Mouse (Mus musculus): ENCODE measurements at regions not wholly inside any gene's neighbourhood (a gene's known extent, or its start where the extent isn't known, plus 50 kb on each side); places are given as distances from the start of the nearest gene placed in this dataset.

GRCm38 (mm10) chr3:147930811-147931251, 1059.5 kb downstream of the Adgrl2 start:
- no peak overlapping the region for H3K9ac ChIP-seq (ENCODE audit: low read length)
- no peaks in the 10 kb centered on the region for H3K27me3 ChIP-seq (ENCODE audit: control insufficient read depth, insufficient read depth, low read length)
- no peak for ATAC-seq (ENCODE audit: insufficient number of reproducible peaks, low FRiP score, low TSS enrichment, low read depth)
- H3K27ac ChIP-seq (replicated peaks; ENCODE audit: low read depth, low read length): no peak overlapping the region
- no peaks in the 10 kb centered on the region for H3K9me3 ChIP-seq (ENCODE audit: control insufficient read depth, low read length)
- no peak overlapping the region for H3K4me3 ChIP-seq (ENCODE audit: low read depth, low read length)
- H3K4me2 ChIP-seq (ENCODE audit: low read depth, severe bottlenecking): no peak overlapping the region
- DNase-seq (ENCODE audit: low spot score): peak; percentile 30
- 41% methylated on average over 6 of the region's 6 CpGs for WGBS
- 0 out of 2 replicates have a peak, but pooled peaks cover 8% of the 10 kb centered on the region for H3K4me1 ChIP-seq (ENCODE audit: control insufficient read depth, insufficient read depth, low read length)
- no peaks in the 10 kb centered on the region for H3K36me3 ChIP-seq (ENCODE audit: control insufficient read depth, insufficient read depth, low read length)

GRCm38 (mm10) chr3:147920181-147920580, 1068.0 kb downstream of the Ttll7 start:
- WGBS: 54% methylated on average over 2 of the region's 2 CpGs

GRCm38 (mm10) chr3:147919701-147920100, 1067.5 kb downstream of the Ttll7 start:
- Histone ChIP-seq H3K27me3 (ENCODE audit: control insufficient read depth, insufficient read depth, low read length) (no peaks in the 10 kb centered on the region), H3K9me3 (ENCODE audit: control insufficient read depth, low read length) (no peaks in the 10 kb centered on the region), H3K4me3 (ENCODE audit: low read depth, low read length) (no peak overlapping the region), H3K27ac (replicated peaks; ENCODE audit: low read depth, low read length) (no peak overlapping the region), H3K4me1 (ENCODE audit: control insufficient read depth, insufficient read depth, low read length) (no peaks in the 10 kb centered on the region), H3K9ac (ENCODE audit: low read length) (no peak overlapping the region), H3K4me2 (ENCODE audit: low read depth, severe bottlenecking) (no peak overlapping the region), H3K36me3 (ENCODE audit: control insufficient read depth, insufficient read depth, low read length) (no peaks in the 10 kb centered on the region)
- no peak for ATAC-seq (ENCODE audit: insufficient number of reproducible peaks, low FRiP score, low TSS enrichment, low read depth)
- no peak for DNase-seq (ENCODE audit: low spot score)
- WGBS: 93% methylated on average over 3 of the region's 3 CpGs

More at GRCm38 (mm10) chr3:147920181-147920580, 1068.0 kb downstream of the Ttll7 start:
- Histone ChIP-seq H3K9ac (ENCODE audit: low read length) (no peak overlapping the region), H3K27ac (replicated peaks; ENCODE audit: low read depth, low read length) (no peak overlapping the region), H3K4me3 (ENCODE audit: low read depth, low read length) (no peak overlapping the region), H3K9me3 (ENCODE audit: control insufficient read depth, low read length) (no peaks in the 10 kb centered on the region), H3K36me3 (ENCODE audit: control insufficient read depth, insufficient read depth, low read length) (no peaks in the 10 kb centered on the region), H3K4me2 (ENCODE audit: low read depth, severe bottlenecking) (no peak overlapping the region), H3K4me1 (ENCODE audit: control insufficient read depth, insufficient read depth, low read length) (no peaks in the 10 kb centered on the region), H3K27me3 (ENCODE audit: control insufficient read depth, insufficient read depth, low read length) (no peaks in the 10 kb centered on the region)
- ATAC-seq (ENCODE audit: insufficient number of reproducible peaks, low FRiP score, low TSS enrichment, low read depth): no peak
- peak; percentile 40 for DNase-seq (ENCODE audit: low spot score)

- ATAC-seq (ENCODE audit: insufficient number of reproducible peaks, low FRiP score, low TSS enrichment, low read depth) (no peak), DNase-seq (ENCODE audit: low spot score) (no peak)
- no peak overlapping the region for H3K4me3 ChIP-seq (ENCODE audit: low read depth, low read length)
- H3K27ac ChIP-seq (replicated peaks; ENCODE audit: low read depth, low read length): no peak overlapping the region
- H3K27me3 ChIP-seq (ENCODE audit: control insufficient read depth, insufficient read depth, low read length): no peaks in the 10 kb centered on the region
- H3K4me2 ChIP-seq (ENCODE audit: low read depth, severe bottlenecking): no peak overlapping the region
- H3K9ac ChIP-seq (ENCODE audit: low read length): no peak overlapping the region
- H3K9me3 ChIP-seq (ENCODE audit: control insufficient read depth, low read length): no peaks in the 10 kb centered on the region
- no peaks in the 10 kb centered on the region for H3K4me1 ChIP-seq (ENCODE audit: control insufficient read depth, insufficient read depth, low read length)
- WGBS: 93% methylated on average over 4 of the region's 4 CpGs
- no peaks in the 10 kb centered on the region for H3K36me3 ChIP-seq (ENCODE audit: control insufficient read depth, insufficient read depth, low read length)
Measured at GRCm38 (mm10) chr3:147919146-147919545, 1067.0 kb downstream of the Ttll7 start.

- Histone ChIP-seq H3K9ac (ENCODE audit: low read length) (no peak overlapping the region), H3K4me2 (ENCODE audit: low read depth, severe bottlenecking) (no peak overlapping the region), H3K27me3 (ENCODE audit: control insufficient read depth, insufficient read depth, low read length) (no peaks in the 10 kb centered on the region), H3K9me3 (ENCODE audit: control insufficient read depth, low read length) (no peaks in the 10 kb centered on the region), H3K36me3 (ENCODE audit: control insufficient read depth, insufficient read depth, low read length) (no peaks in the 10 kb centered on the region), H3K4me1 (ENCODE audit: control insufficient read depth, insufficient read depth, low read length) (0 out of 2 replicates have a peak, but pooled peaks cover 4% of the 10 kb centered on the region), H3K27ac (replicated peaks; ENCODE audit: low read depth, low read length) (no peak overlapping the region), H3K4me3 (ENCODE audit: low read depth, low read length) (no peak overlapping the region)
- ATAC-seq (ENCODE audit: insufficient number of reproducible peaks, low FRiP score, low TSS enrichment, low read depth) (peak; percentile 62; the same call in 1 of the 2 replicates), DNase-seq (ENCODE audit: low spot score) (no peak)
- 25% methylated on average over 1 of the region's 1 CpGs for WGBS
Measured at GRCm38 (mm10) chr3:147896751-147897150, 1044.6 kb downstream of the Ttll7 start.

GRCm38 (mm10) chr3:147891682-147892081, 1039.5 kb downstream of the Ttll7 start:
- Histone ChIP-seq H3K9me3 (ENCODE audit: control insufficient read depth, low read length) (no peaks in the 10 kb centered on the region), H3K4me3 (ENCODE audit: low read depth, low read length) (no peak overlapping the region), H3K36me3 (ENCODE audit: control insufficient read depth, insufficient read depth, low read length) (no peaks in the 10 kb centered on the region), H3K9ac (ENCODE audit: low read length) (no peak overlapping the region), H3K4me2 (ENCODE audit: low read depth, severe bottlenecking) (no peak overlapping the region), H3K4me1 (ENCODE audit: control insufficient read depth, insufficient read depth, low read length) (no peaks in the 10 kb centered on the region), H3K27ac (replicated peaks; ENCODE audit: low read depth, low read length) (no peak overlapping the region), H3K27me3 (ENCODE audit: control insufficient read depth, insufficient read depth, low read length) (no peaks in the 10 kb centered on the region)
- no peak for ATAC-seq (ENCODE audit: insufficient number of reproducible peaks, low FRiP score, low TSS enrichment, low read depth)
- WGBS: 64% methylated on average over 5 of the region's 5 CpGs
- no peak for DNase-seq (ENCODE audit: low spot score)

- H3K9me3 ChIP-seq (ENCODE audit: control insufficient read depth, low read length): no peaks in the 10 kb centered on the region
- no peak overlapping the region for H3K4me2 ChIP-seq (ENCODE audit: low read depth, severe bottlenecking)
- WGBS: 74% methylated on average over 10 of the region's 10 CpGs
- no peak for ATAC-seq (ENCODE audit: insufficient number of reproducible peaks, low FRiP score, low TSS enrichment, low read depth)
- no peak overlapping the region for H3K4me3 ChIP-seq (ENCODE audit: low read depth, low read length)
- H3K4me1 ChIP-seq (ENCODE audit: control insufficient read depth, insufficient read depth, low read length): no peaks in the 10 kb centered on the region
- H3K36me3 ChIP-seq (ENCODE audit: control insufficient read depth, insufficient read depth, low read length): no peaks in the 10 kb centered on the region
- no peak overlapping the region for H3K27ac ChIP-seq (replicated peaks; ENCODE audit: low read depth, low read length)
- no peak overlapping the region for H3K9ac ChIP-seq (ENCODE audit: low read length)
- no peak for DNase-seq (ENCODE audit: low spot score)
- H3K27me3 ChIP-seq (ENCODE audit: control insufficient read depth, insufficient read depth, low read length): no peaks in the 10 kb centered on the region
Measured at GRCm38 (mm10) chr3:147886261-147886893, 1034.2 kb downstream of the Ttll7 start.

- Histone ChIP-seq H3K9ac (ENCODE audit: low read length) (no peak overlapping the region), H3K36me3 (ENCODE audit: control insufficient read depth, insufficient read depth, low read length) (no peaks in the 10 kb centered on the region), H3K4me1 (ENCODE audit: control insufficient read depth, insufficient read depth, low read length) (no peaks in the 10 kb centered on the region), H3K27me3 (ENCODE audit: control insufficient read depth, insufficient read depth, low read length) (no peaks in the 10 kb centered on the region), H3K27ac (replicated peaks; ENCODE audit: low read depth, low read length) (no peak overlapping the region), H3K9me3 (ENCODE audit: control insufficient read depth, low read length) (no peaks in the 10 kb centered on the region), H3K4me2 (ENCODE audit: low read depth, severe bottlenecking) (no peak overlapping the region), H3K4me3 (ENCODE audit: low read depth, low read length) (no peak overlapping the region)
- WGBS: 79% methylated on average over 10 of the region's 10 CpGs
- DNase-seq (ENCODE audit: low spot score) (no peak), ATAC-seq (ENCODE audit: insufficient number of reproducible peaks, low FRiP score, low TSS enrichment, low read depth) (no peak)
Measured at GRCm38 (mm10) chr3:147882936-147883645, 1030.9 kb downstream of the Ttll7 start.
